Mouse (Mus musculus) cerebellum, adult 2 months (tissue): ENCODE measurements around the gene Ccng2.

Experiments used
- CTCF ChIP-seq: fragments of 200-500 bp; IDR thresholded peaks from 2 replicates; pipeline ENCODE4 v1.5.1; 2011; ENCODE audit warnings: low read depth, mild to moderate bottlenecking, control low read depth, low read length, moderate library complexity, borderline replicate concordance; ENCODE audit not compliant: insufficient read depth
- POLR2A ChIP-seq: fragments of 200-500 bp; IDR thresholded peaks from 2 replicates; pipeline ENCODE4 v1.6.1; 2011; ENCODE audit warnings: low read length, control low read depth, borderline replicate concordance; ENCODE audit not compliant: insufficient read depth

GRCm38 (mm10) chr5:93308909-93309308 is 41.9 kb downstream of the Ccng2 start:
- TF ChIP-seq CTCF, result no peak
- TF ChIP-seq POLR2A, result no peak
